ENCODE assay signal across 8 mouse cellular contexts in genomic region chr9:50723406-50723805, GRCm38 (mm10). TPM values are rescaled to one million over a fixed set of nuclear protein-coding genes. Genes with fewer than 3 reads are reported as not detected.
A peak's percentile ranks its signal among the peaks of the same experiment; 100 is the strongest.
DNase-seq lines count a peak whose midpoint lies in the region; ATAC-seq and TF ChIP-seq lines count a peak whose summit lies in the region.

No protein-coding gene starts in this region.

- no peak for ATAC-seq in kidney, embryonic 16.5 days (ENCODE audit: low FRiP score, low TSS enrichment)
- no peak for ATAC-seq in activated CD4-positive, CD25-positive, alpha-beta regulatory T cell, adult 4 months

- H3K9ac ChIP-seq in kidney, embryonic 16.5 days (replicated peaks; ENCODE audit: low read length): no peak overlapping the region

- H3K4me1 ChIP-seq in kidney, adult 2 months (ENCODE audit: control insufficient read depth, insufficient read depth, low read length): peaks cover 6% of the 10 kb centered on the region; the same call in 1 of the 2 replicates
- H3K4me1 ChIP-seq in kidney, embryonic 16.5 days (ENCODE audit: insufficient read depth, low read length): peaks cover 20% of the 10 kb centered on the region
- H3K4me1 ChIP-seq in cerebellum, adult 2 months (ENCODE audit: control insufficient read depth, insufficient read depth, low read length): peaks cover 26% of the 10 kb centered on the region

- H3K27ac ChIP-seq in kidney, adult 2 months (ENCODE audit: insufficient read depth, low read depth, low read length): peak overlapping the region; percentile 35; the same call in 1 of the 2 replicates
- no peak overlapping the region for H3K27ac ChIP-seq in kidney, embryonic 16.5 days (ENCODE audit: low read length)
- H3K27ac ChIP-seq in cerebellum, adult 2 months (ENCODE audit: insufficient read depth, low read length): peak overlapping the region; percentile 66

- 32% methylated on average over 7 of the region's 7 CpGs for WGBS in kidney, adult 2 months
- WGBS in kidney, embryonic 16.5 days: 58% methylated on average over 7 of the region's 7 CpGs
- 5% methylated on average over 7 of the region's 7 CpGs for WGBS in cerebellum, adult 2 months

- no peaks in the 10 kb centered on the region for H3K27me3 ChIP-seq in kidney, adult 2 months (replicated peaks; ENCODE audit: control insufficient read depth, insufficient read depth, low read length)
- H3K27me3 ChIP-seq in kidney, embryonic 16.5 days (ENCODE audit: insufficient read depth, low read length): no peaks in the 10 kb centered on the region
- H3K27me3 ChIP-seq in cerebellum, adult 2 months (ENCODE audit: control insufficient read depth, insufficient read depth, low read length): no peaks in the 10 kb centered on the region

- H3K4me3 ChIP-seq in kidney, adult 2 months (ENCODE audit: insufficient read depth, low read depth, low read length): no peak overlapping the region
- no peak overlapping the region for H3K4me3 ChIP-seq in kidney, embryonic 16.5 days (ENCODE audit: low read length)
- peak overlapping the region; percentile 22 for H3K4me3 ChIP-seq in cerebellum, adult 2 months (replicated peaks; ENCODE audit: insufficient read depth, low read depth, low read length)

- H3K9me3 ChIP-seq in kidney, embryonic 16.5 days (ENCODE audit: low read length): no peaks in the 10 kb centered on the region

- no peak for TF ChIP-seq POLR2A in kidney, adult 2 months (IDR thresholded peaks at IDR 0.05; ENCODE audit: low read depth, low read length)
- TF ChIP-seq POLR2A in cerebellum, adult 2 months (IDR thresholded peaks at IDR 0.05; ENCODE audit: borderline replicate concordance, insufficient read depth, low read length): no peak

- no peak for TF ChIP-seq CTCF in kidney, adult 2 months (conservative IDR thresholded peaks at IDR 0.05; ENCODE audit: insufficient read depth, insufficient read length, low read depth, low read length)
- no peak for TF ChIP-seq CTCF in cerebellum, adult 2 months (IDR thresholded peaks at IDR 0.05; ENCODE audit: borderline replicate concordance, insufficient read depth, low read depth, low read length)

- peak; percentile 74 for DNase-seq in kidney, adult 2 months
- peak; percentile 87 to 92 for DNase-seq in cerebellum, adult 2 months
- DNase-seq in heart, adult 9 months (ENCODE audit: low spot score in 2 of 2): peak; percentile 69 to 84
- DNase-seq in kidney, postnatal 36 days: peak; percentile 58 to 78
- DNase-seq in lung, postnatal 25 days (ENCODE audit: low spot score): peak; percentile 85
- DNase-seq in testis, postnatal 14 days (ENCODE audit: low spot score): peak; percentile 85

- no peak overlapping the region for H3K4me2 ChIP-seq in kidney, embryonic 16.5 days (replicated peaks; ENCODE audit: low read depth, low read length)

- H3K36me3 ChIP-seq in kidney, adult 2 months (ENCODE audit: control insufficient read depth, insufficient read depth, low read length): no peaks in the 10 kb centered on the region
- H3K36me3 ChIP-seq in kidney, embryonic 16.5 days (ENCODE audit: insufficient read depth, low read length): no peaks in the 10 kb centered on the region

RNA-seq across cellular contexts. Expression of gene Dixdc1, which starts 15.9 kb away (rescaled TPM):
- polyA plus RNA-seq in kidney, adult 2 months (2012; rRNA removed): 4.6 and 5.3 TPM in 2 replicates
- 7.7 and 8.6 TPM in 2 replicates for polyA plus RNA-seq in kidney, embryonic 16.5 days (2015; fragmentation: Nextera tagmentation; extraction: Ambion mirVana)
- polyA plus RNA-seq in cerebellum, adult 2 months (2012; rRNA removed): 81.7 and 85.7 TPM in 2 replicates
- under 1 TPM in 1 of 2 experiments, not detected in 1; 0.60 TPM for polyA plus RNA-seq in activated CD4-positive, CD25-positive, alpha-beta regulatory T cell, adult 4 months (2017; shearing (Covaris generic))

RNA-seq across cellular contexts. Expression of gene 2310030G06Rik, which starts 22.9 kb away (rescaled TPM):
- polyA plus RNA-seq in kidney, adult 2 months (2012; rRNA removed): 39.0 and 41.1 TPM in 2 replicates
- polyA plus RNA-seq in kidney, embryonic 16.5 days (2015; fragmentation: Nextera tagmentation; extraction: Ambion mirVana): 12.4 and 13.3 TPM in 2 replicates
- 3.0 and 3.8 TPM in 2 replicates for polyA plus RNA-seq in cerebellum, adult 2 months (2012; rRNA removed)
- polyA plus RNA-seq in activated CD4-positive, CD25-positive, alpha-beta regulatory T cell, adult 4 months (2017; shearing (Covaris generic)): not detected

RNA-seq across cellular contexts. Expression of gene Cryab, which starts 27.7 kb away (rescaled TPM):
- polyA plus RNA-seq in kidney, adult 2 months (2012; rRNA removed): 548 and 676 TPM in 2 replicates
- polyA plus RNA-seq in kidney, embryonic 16.5 days (2015; fragmentation: Nextera tagmentation; extraction: Ambion mirVana): 54.3 and 57.4 TPM in 2 replicates
- polyA plus RNA-seq in cerebellum, adult 2 months (2012; rRNA removed): 296 and 364 TPM in 2 replicates
- 1 to 10 TPM; 3.7 to 4.5 TPM for polyA plus RNA-seq in activated CD4-positive, CD25-positive, alpha-beta regulatory T cell, adult 4 months (2017; shearing (Covaris generic))

RNA-seq across cellular contexts. Expression of gene Hspb2, which starts 28.7 kb away (rescaled TPM):
- 20.0 and 21.1 TPM in 2 replicates for polyA plus RNA-seq in kidney, adult 2 months (2012; rRNA removed)
- 5.2 and 6.0 TPM in 2 replicates for polyA plus RNA-seq in kidney, embryonic 16.5 days (2015; fragmentation: Nextera tagmentation; extraction: Ambion mirVana)
- polyA plus RNA-seq in cerebellum, adult 2 months (2012; rRNA removed): 3.2 and 3.4 TPM in 2 replicates
- polyA plus RNA-seq in activated CD4-positive, CD25-positive, alpha-beta regulatory T cell, adult 4 months (2017; shearing (Covaris generic)): 1 to 10 TPM in 1 of 2 experiments, not detected in 1; 1.3 TPM

RNA-seq across cellular contexts. Expression of gene Fdxacb1, which starts 44.6 kb away (rescaled TPM):
- 3.6 and 4.3 TPM in 2 replicates for polyA plus RNA-seq in kidney, adult 2 months (2012; rRNA removed)
- polyA plus RNA-seq in kidney, embryonic 16.5 days (2015; fragmentation: Nextera tagmentation; extraction: Ambion mirVana): 13.0 and 13.1 TPM in 2 replicates
- polyA plus RNA-seq in cerebellum, adult 2 months (2012; rRNA removed): 7.3 and 8.0 TPM in 2 replicates
- 1 to 10 TPM; 6.5 to 7.5 TPM for polyA plus RNA-seq in activated CD4-positive, CD25-positive, alpha-beta regulatory T cell, adult 4 months (2017; shearing (Covaris generic))

Comparison
In these comparisons a context has a peak if more than half of its experiments do, and no peak if none do; other contexts are left out.
1. RNA of gene Cryab, which starts 27.7 kb away (polyA plus RNA-seq): 548 to 676 TPM in kidney, adult 2 months, 296 to 364 TPM in cerebellum, adult 2 months and 54.3 to 57.4 TPM in kidney, embryonic 16.5 days; 3.7 to 4.5 TPM in activated CD4-positive, CD25-positive, alpha-beta regulatory T cell, adult 4 months; every median in the first group is over 10 times any median in the second.
2. Peak in every context shown above with its lines, with median percentiles within 50 percentile points of each other: DNase-seq.